Mouse (Mus musculus) CH12.LX (cell line): Measurements from ENCODE around the gene Ankar. TPM values are rescaled to one million over a fixed set of nuclear protein-coding genes. Genes with fewer than 3 reads are reported as not detected.

ENCODE experiments used
- DNase-seq: peaks from one replicate; pipeline ENCODE4 v3.0.0-alpha.2; 2013; ENCODE audit errors: extremely low read depth
- H3K27ac ChIP-seq: 2 replicates; pipeline ENCODE4 v1.5.1; 2012; ENCODE audit warnings: low read depth, mild to moderate bottlenecking, control low read depth, moderate library complexity; ENCODE audit not compliant: insufficient read depth
- H3K27me3 ChIP-seq: replicated peaks from 2 replicates; pipeline ENCODE3; 2012; ENCODE audit warnings: inconsistent platforms
- H3K36me3 ChIP-seq, 2 experiments: replicated peaks in 1 of 2; 2 replicates each; pipeline versions ENCODE3 to v1.6.1; 2012; ENCODE audit warnings: inconsistent platforms in 1 of 2, low read length in 1 of 2, mild to moderate bottlenecking in 1 of 2, mixed read lengths in 1 of 2, moderate library complexity in 1 of 2; ENCODE audit not compliant: control insufficient read depth in 1 of 2, insufficient read depth in 1 of 2
- H3K4me1 ChIP-seq, 2 experiments: 2 replicates each; pipeline ENCODE4 v1.6.1; 2012; ENCODE audit warnings: inconsistent platforms in 1 of 2, moderate library complexity in 1 of 2; ENCODE audit not compliant: insufficient read depth in 2 of 2, control insufficient read depth in 1 of 2
- H3K4me2 ChIP-seq: 2 replicates; pipeline ENCODE4 v1.6.1; 2012; ENCODE audit warnings: low read depth, mild to moderate bottlenecking, control low read depth; ENCODE audit not compliant: poor library complexity, insufficient read depth, severe bottlenecking
- H3K4me3 ChIP-seq, 3 experiments: fragments of 150-350 bp in 1 of 3; sonication (generic) in 1 of 3; replicated peaks in 1 of 3; 2 replicates each; pipeline versions ENCODE3 to v1.5.1; 2011 to 2012; ENCODE audit warnings: low read depth in 2 of 3, low read length in 2 of 3, mild to moderate bottlenecking in 2 of 3, moderate library complexity in 2 of 3, control low read depth in 1 of 3, improper control_type of control experiment in 1 of 3, inconsistent platforms in 1 of 3, mixed read lengths in 1 of 3; ENCODE audit not compliant: poor library complexity in 1 of 3
- H3K79me2 ChIP-seq: replicated peaks from 2 replicates; pipeline ENCODE4 v1.6.1; 2012; ENCODE audit warnings: mild to moderate bottlenecking, moderate library complexity; ENCODE audit not compliant: control insufficient read depth, poor library complexity, insufficient read depth, severe bottlenecking; ENCODE audit errors: extremely low read depth
- H3K9ac ChIP-seq: 2 replicates; pipeline ENCODE4 v1.6.1; 2012; ENCODE audit warnings: low read depth, mild to moderate bottlenecking, control low read depth, moderate library complexity; ENCODE audit not compliant: insufficient read depth
- H3K9me3 ChIP-seq: replicated peaks from 2 replicates; pipeline ENCODE3; 2012; ENCODE audit warnings: low read length, inconsistent platforms, mixed read lengths
- CHD1 ChIP-seq: IDR thresholded peaks from 2 replicates; pipeline ENCODE4 v1.6.1; 2012; ENCODE audit warnings: low read depth, low read length, improper control_type of control experiment, inconsistent platforms
- CHD2 ChIP-seq: IDR thresholded peaks from 2 replicates; pipeline ENCODE4 v1.6.1; 2011; ENCODE audit warnings: low read length, improper control_type of control experiment
- E2F4 ChIP-seq: IDR thresholded peaks from 2 replicates; pipeline ENCODE4 v1.6.1; 2011; ENCODE audit warnings: low read depth, low read length, improper control_type of control experiment; ENCODE audit not compliant: insufficient replicate concordance
- EP300 ChIP-seq: IDR thresholded peaks from 2 replicates; pipeline ENCODE4 v1.6.1; 2011; ENCODE audit warnings: low read length, improper control_type of control experiment
- ETS1 ChIP-seq: conservative IDR thresholded peaks from 2 replicates; pipeline ENCODE4 v1.6.1; 2012; ENCODE audit warnings: low read depth, mild to moderate bottlenecking, inconsistent platforms, low read length, improper control_type of control experiment, moderate library complexity
- GABPA ChIP-seq: IDR thresholded peaks from 2 replicates; pipeline ENCODE4 v1.6.1; 2012; ENCODE audit warnings: low read depth, low read length, improper control_type of control experiment, inconsistent platforms; ENCODE audit not compliant: insufficient replicate concordance
- HCFC1 ChIP-seq: IDR thresholded peaks from 2 replicates; pipeline ENCODE4 v1.6.1; 2012; ENCODE audit warnings: low read depth, mild to moderate bottlenecking, inconsistent platforms, low read length, improper control_type of control experiment
- IRF4 ChIP-seq: IDR thresholded peaks from 2 replicates; pipeline ENCODE4 v1.6.1; 2014; ENCODE audit warnings: low read depth, mild to moderate bottlenecking, inconsistent platforms, low read length, improper control_type of control experiment
- JUN ChIP-seq: IDR thresholded peaks from 2 replicates; pipeline ENCODE4 v1.6.1; 2011; ENCODE audit warnings: low read depth, mild to moderate bottlenecking, low read length, improper control_type of control experiment, moderate library complexity; ENCODE audit not compliant: insufficient read depth
- JUND ChIP-seq: conservative IDR thresholded peaks from 2 replicates; pipeline ENCODE4 v1.6.1; 2011; ENCODE audit warnings: low read depth, low read length, improper control_type of control experiment
- MAFK ChIP-seq: IDR thresholded peaks from 2 replicates; pipeline ENCODE4 v1.6.1; 2011; ENCODE audit warnings: low read length, improper control_type of control experiment; ENCODE audit not compliant: insufficient replicate concordance
- MAX ChIP-seq: IDR thresholded peaks from 2 replicates; pipeline ENCODE4 v1.6.1; 2011; ENCODE audit warnings: low read length, improper control_type of control experiment
- MEF2A ChIP-seq: IDR thresholded peaks from 2 replicates; pipeline ENCODE4 v1.6.1; 2014; ENCODE audit warnings: low read depth, mild to moderate bottlenecking, inconsistent platforms, low read length, improper control_type of control experiment, borderline replicate concordance
- MXI1 ChIP-seq: IDR thresholded peaks from 2 replicates; pipeline ENCODE4 v1.6.1; 2011; ENCODE audit warnings: mild to moderate bottlenecking, low read depth, low read length, improper control_type of control experiment
- MYC ChIP-seq: IDR thresholded peaks from 2 replicates; pipeline ENCODE4 v1.6.1; 2011; ENCODE audit warnings: low read depth, mild to moderate bottlenecking, improper control_type of control experiment, low read length
- NELFE ChIP-seq: IDR thresholded peaks from 2 replicates; pipeline ENCODE4 v1.6.1; 2011; ENCODE audit warnings: low read depth, low read length, improper control_type of control experiment
- NRF1 ChIP-seq: IDR thresholded peaks from 2 replicates; pipeline ENCODE4 v1.6.1; 2014; ENCODE audit warnings: low read depth, mild to moderate bottlenecking, inconsistent platforms, low read length, improper control_type of control experiment, moderate library complexity
- PAX5 ChIP-seq: IDR thresholded peaks from 2 replicates; pipeline ENCODE4 v1.6.1; 2012; ENCODE audit warnings: low read length, inconsistent platforms, mixed read lengths
- POLR2AphosphoS2 ChIP-seq: IDR thresholded peaks from 2 replicates; pipeline ENCODE4 v1.6.1; 2011; ENCODE audit warnings: low read depth, low read length, improper control_type of control experiment
- RAD21 ChIP-seq: IDR thresholded peaks from 2 replicates; pipeline ENCODE4 v1.6.1; 2011; ENCODE audit warnings: low read depth, mild to moderate bottlenecking, low read length, improper control_type of control experiment, moderate library complexity
- RCOR1 ChIP-seq: conservative IDR thresholded peaks from 2 replicates; pipeline ENCODE4 v1.6.1; 2012; ENCODE audit warnings: low read depth, mild to moderate bottlenecking, inconsistent platforms, low read length, improper control_type of control experiment
- SIN3A ChIP-seq: IDR thresholded peaks from 2 replicates; pipeline ENCODE4 v1.6.1; 2012; ENCODE audit warnings: low read length, improper control_type of control experiment, inconsistent platforms
- SMC3 ChIP-seq: IDR thresholded peaks from 2 replicates; pipeline ENCODE4 v1.6.1; 2011; ENCODE audit warnings: low read depth, low read length, improper control_type of control experiment
- TBP ChIP-seq: conservative IDR thresholded peaks from 2 replicates; pipeline ENCODE4 v1.6.1; 2011; ENCODE audit warnings: low read depth, low read length, improper control_type of control experiment
- TCF12 ChIP-seq: IDR thresholded peaks from 2 replicates; pipeline ENCODE4 v1.6.1; 2014; ENCODE audit warnings: low read depth, mild to moderate bottlenecking, inconsistent platforms, low read length, improper control_type of control experiment
- UBTF ChIP-seq: IDR thresholded peaks from 2 replicates; pipeline ENCODE4 v1.6.1; 2012; ENCODE audit warnings: low read depth, mild to moderate bottlenecking, inconsistent platforms, low read length, improper control_type of control experiment, moderate library complexity
- USF1 ChIP-seq: IDR thresholded peaks from 2 replicates; pipeline ENCODE4 v1.6.1; 2014; ENCODE audit warnings: low read depth, mild to moderate bottlenecking, inconsistent platforms, low read length, improper control_type of control experiment
- USF2 ChIP-seq: conservative IDR thresholded peaks from 2 replicates; pipeline ENCODE4 v1.6.1; 2011; ENCODE audit warnings: low read depth, low read length, improper control_type of control experiment
- ZKSCAN1 ChIP-seq: IDR thresholded peaks from 2 replicates; pipeline ENCODE4 v1.6.1; 2012; ENCODE audit warnings: low read depth, inconsistent platforms, low read length, improper control_type of control experiment, borderline replicate concordance
- ZMIZ1 ChIP-seq: IDR thresholded peaks from 2 replicates; pipeline ENCODE4 v1.6.1; 2012; ENCODE audit warnings: low read depth, mild to moderate bottlenecking, inconsistent platforms, low read length, improper control_type of control experiment
- dilution Hi-C: fragments of 300-500 bp; cut with MboI; formaldehyde crosslinking; loops from 2 replicates; pipeline ENCODE4 v1.14.3; 2020; ENCODE audit warnings: low sequenced_read_pairs; ENCODE audit not compliant: extremely low pct_unique_long_range_greater_than_20kb, extremely low pct_ligation_motif_present
- in situ Hi-C: fragments of 300-500 bp; cut with MboI; formaldehyde crosslinking; loops from 3 replicates; pipeline ENCODE4 v1.14.3; 2019; ENCODE audit warnings: low sequenced_read_pairs, low pct_ligation_motif_present, low pct_unique_long_range_greater_than_20kb, mixed read lengths
- polyA plus RNA-seq: library from polyadenylated mRNA; unstranded; fragments of >175 nt; gene quantifications from 2 replicates; pipeline ENCODE4 v1.2.1, GENCODE M21; 2012; ENCODE audit warnings: low read depth; ENCODE audit not compliant: insufficient read length
- total RNA-seq, 2 experiments: library from RNA; depleted of rRNA; stranded (reverse); fragments of 300-350 nt in 1 of 2; fragments of >200 nt in 1 of 2; gene quantifications; 2 replicates each; pipeline ENCODE4 v1.2.3; 2012 to 2014

Ankar gene
- total and polyA plus RNA-seq, 3 experiments, result not detected

- peaks cover 25 to 43% of the 10 kb centered on the region in 2 experiments for H3K36me3 ChIP-seq
- H3K27ac ChIP-seq, result peak overlapping the region; percentile 49
- H3K4me3 ChIP-seq, result peak overlapping the region; percentile 79 to 92 (median 85)
- dilution Hi-C loops (no loop called here), in situ Hi-C loops (no loop called here)
- peaks cover 0 to 32% of the 10 kb centered on the region in 2 experiments; a peak in 3 of 4 replicates for H3K4me1 ChIP-seq
- no peaks in the 10 kb centered on the region for H3K9me3 ChIP-seq
- H3K27me3 ChIP-seq, result no peaks in the 10 kb centered on the region
- peak overlapping the region; percentile 94 for H3K9ac ChIP-seq
- no peak for TF ChIP-seq MXI1
- TF ChIP-seq USF2, result no peak
- no peak for TF ChIP-seq ZMIZ1
- TF ChIP-seq MAX, result no peak
- TF ChIP-seq MEF2A, result no peak
- TF ChIP-seq SIN3A, result no peak
- TF ChIP-seq TBP, result no peak
- no peak for TF ChIP-seq JUN
- no peak for TF ChIP-seq SMC3
- TF ChIP-seq CHD1, result no peak
- TF ChIP-seq ZKSCAN1, result no peak
- no peak for TF ChIP-seq TCF12
- TF ChIP-seq IRF4, result no peak
- TF ChIP-seq USF1, result no peak
- no peak for TF ChIP-seq RAD21
- TF ChIP-seq NRF1, result no peak
- no peak for TF ChIP-seq MAFK
- no peak for TF ChIP-seq CHD2
- no peak for TF ChIP-seq JUND
- peaks cover 29% of the 10 kb centered on the region for H3K79me2 ChIP-seq
- H3K4me2 ChIP-seq, result peak overlapping the region; percentile 99; the same call in 1 of the 2 replicates
- DNase-seq, result no peak
These were observed 11.3 kb upstream of the Ankar start for GRCm38 (mm10) chr1:72711684-72712083.

DNA sequence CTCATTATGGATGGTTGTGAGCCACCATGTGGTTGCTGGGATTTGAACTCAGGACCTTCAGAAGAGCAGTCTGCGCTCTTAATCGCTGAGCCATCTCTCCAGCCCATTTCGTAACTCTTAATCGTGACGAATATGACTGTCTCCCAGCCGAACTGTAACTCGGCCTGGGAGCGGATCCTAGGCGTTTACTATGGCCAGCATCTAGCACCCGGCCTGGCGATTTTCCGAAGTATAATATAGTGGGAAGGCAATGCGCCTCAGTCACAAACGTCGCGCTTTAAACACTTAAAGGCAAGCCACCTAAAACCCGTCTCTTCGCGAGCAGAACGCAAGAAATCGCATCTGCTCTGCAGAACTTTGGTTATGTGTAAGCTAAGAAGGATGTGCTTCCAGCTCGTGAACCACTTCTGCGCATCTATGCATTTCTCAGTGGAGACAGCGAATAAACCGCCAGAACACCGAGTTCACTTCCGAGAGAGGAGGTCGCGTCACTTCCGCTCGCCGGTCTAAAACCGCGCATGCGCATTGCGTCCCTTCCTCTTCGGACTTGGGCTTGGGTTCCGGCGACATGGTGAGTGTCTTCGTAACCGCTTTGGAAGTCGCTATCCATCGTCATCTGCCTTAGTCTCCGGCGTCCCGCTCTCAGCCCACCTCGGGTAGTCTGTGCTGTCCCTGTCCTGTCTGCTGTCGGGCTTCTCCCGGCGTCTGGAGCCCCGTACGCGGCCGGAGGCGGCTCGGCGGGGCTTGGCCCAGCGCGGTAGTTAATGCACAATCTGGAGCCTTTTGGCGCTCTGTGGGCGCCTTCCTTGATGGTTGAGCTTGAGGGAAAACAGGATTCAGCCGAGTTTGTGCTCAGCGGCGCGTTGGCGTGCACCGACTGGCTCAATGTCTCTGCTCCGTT, 10.6 kb upstream of the Ankar start, which contains the start of gene Rpl37a:
Rpl37a (plus strand) TSS at position 538 of the 901 bp plus-strand sequence.
- Histone ChIP-seq H3K4me2 (peak within 1 kb of the TSS; percentile 99), H3K4me1 (peaks cover 0 to 32% of the 10 kb centered on the region in 2 experiments; a peak in 3 of 4 replicates), H3K27me3 (no peaks in the 10 kb centered on the region), H3K9ac (peak within 1 kb of the TSS; percentile 94), H3K4me3 (peak within 1 kb of the TSS; percentile 79 to 92 (median 85)), H3K79me2 (peaks cover 29% of the 10 kb centered on the region), H3K27ac (peak within 1 kb of the TSS; percentile 49), H3K9me3 (no peaks in the 10 kb centered on the region), H3K36me3 (peaks cover 24 to 37% of the 10 kb centered on the region in 2 experiments)
- peak; percentile 96 for DNase-seq
- in situ Hi-C loops, result no loop called here
- dilution Hi-C loops, result no loop called here
- no peak for TF ChIP-seq JUND
- peak; percentile 54; the same call in 1 of the 2 replicates for TF ChIP-seq SIN3A
- TF ChIP-seq MXI1, result peak; percentile 66
- TF ChIP-seq NRF1, result peak; percentile 86
- TF ChIP-seq ZMIZ1, result peak; percentile 92
- TF ChIP-seq MYC, result peak; percentile 95
- 0 out of 2 replicates have a peak, but pooled peaks have one; percentile 67 for TF ChIP-seq E2F4
- TF ChIP-seq UBTF, result no peak
- peak; percentile 81 for TF ChIP-seq HCFC1
- TF ChIP-seq IRF4, result peak; percentile 41; the same call in 1 of the 2 replicates
- no peak for TF ChIP-seq RCOR1
- peak; percentile 98 for TF ChIP-seq NELFE
- TF ChIP-seq MEF2A, result peak; percentile 18; the same call in 1 of the 2 replicates
- no peak for TF ChIP-seq CHD1
- TF ChIP-seq PAX5, result no peak
- no peak for TF ChIP-seq ETS1
- no peak for TF ChIP-seq MAFK
- no peak for TF ChIP-seq EP300
- TF ChIP-seq GABPA, result no peak
- peak; percentile 92 for TF ChIP-seq POLR2AphosphoS2
